Mouse (Mus musculus) naive thymus-derived CD4-positive, alpha-beta T cell, adult 5 months (primary cell): ENCODE data around the gene Washc3. TPM values are rescaled to one million over a fixed set of nuclear protein-coding genes. Genes with fewer than 3 reads are reported as not detected.

Source experiments
- polyA plus RNA-seq: library from polyadenylated mRNA; unstranded; fragments of 100-300 nt; shearing (Covaris generic); gene quantifications from one replicate; pipeline ENCODE4 v1.2.1, GENCODE M21; 2017

The Washc3 gene
- polyA plus RNA-seq, result 117 TPM

DNA sequence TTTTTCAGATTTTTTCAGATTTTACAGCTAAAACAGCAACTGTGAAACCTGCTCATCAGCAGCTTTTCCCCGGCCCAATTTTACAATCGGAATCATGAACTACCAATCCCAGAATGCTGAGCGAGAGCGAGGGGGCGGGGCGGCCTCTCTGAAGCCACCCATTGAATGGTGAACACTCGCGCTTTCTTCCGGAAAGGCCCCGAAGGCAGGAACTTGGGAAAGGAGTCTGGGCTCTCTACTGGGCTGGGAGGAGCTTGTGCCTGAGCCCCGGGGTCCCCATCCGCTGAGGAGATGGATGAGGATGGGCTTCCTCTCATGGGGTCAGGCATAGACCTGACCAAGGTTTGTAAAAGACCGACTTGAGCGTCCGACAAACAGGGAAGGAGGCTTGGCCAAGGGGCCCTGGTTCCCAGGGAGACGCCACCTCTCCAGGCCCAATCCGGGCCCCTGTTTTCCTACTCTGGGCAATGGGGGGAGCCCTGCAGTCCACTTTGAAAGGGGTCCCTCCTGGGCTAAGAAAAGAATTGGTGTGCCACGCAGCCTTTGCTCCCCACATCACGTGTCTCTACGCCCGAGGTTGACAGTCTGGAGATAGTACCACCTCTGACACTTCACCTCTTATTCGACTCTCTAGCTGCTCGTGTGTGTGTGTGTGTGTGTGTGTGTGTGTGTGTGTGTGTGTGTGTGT is at the start of gene Washc3:
Gene Washc3 (plus strand): TSS at position 143 of the 688 bp plus-strand sequence.

Other genes starting within 250 kb of the Washc3 start
- gene Pmch, start 110.0 kb upstream of the Washc3 start, polyA plus RNA-seq, result not detected
- gene Parpbp, start 54.2 kb upstream of the Washc3 start, polyA plus RNA-seq, result 0.21 TPM
- gene Nup37, start 54.1 kb upstream of the Washc3 start, polyA plus RNA-seq, result 13.1 TPM
- gene Dram1, start 178.0 kb downstream of the Washc3 start, polyA plus RNA-seq, result 0.16 TPM
- 20.6 TPM for gene Gnptab, start 178.0 kb downstream of the Washc3 start, polyA plus RNA-seq